Mouse (Mus musculus) embryonic fibroblast, embryonic 13.5 days (primary cell): ENCODE measurements around the gene Tln2. TPM values are rescaled to one million over a fixed set of nuclear protein-coding genes. Genes with fewer than 3 reads are reported as not detected.

Experiments used
- H3K27ac ChIP-seq: 2 replicates; pipeline ENCODE4 v1.5.1; 2012; ENCODE audit warnings: low read length, control low read depth, inconsistent platforms; ENCODE audit not compliant: insufficient read depth
- H3K4me1 ChIP-seq: 2 replicates; pipeline ENCODE4 v1.6.1; 2011; ENCODE audit warnings: low read length; ENCODE audit not compliant: control insufficient read depth, insufficient read depth
- H3K4me3 ChIP-seq: 2 replicates; pipeline ENCODE4 v1.5.1; 2011; ENCODE audit warnings: mild to moderate bottlenecking, control low read depth, low read length; ENCODE audit not compliant: insufficient read depth
- CTCF ChIP-seq: IDR thresholded peaks from 2 replicates; pipeline ENCODE4 v1.5.1; 2011; ENCODE audit warnings: mild to moderate bottlenecking, control low read depth, low read length, moderate library complexity, borderline replicate concordance; ENCODE audit not compliant: insufficient read depth
- POLR2A ChIP-seq: IDR thresholded peaks from 2 replicates; pipeline ENCODE4 v1.6.1; 2011; ENCODE audit warnings: low read depth, mild to moderate bottlenecking, control low read depth, low read length, moderate library complexity
- polyA plus RNA-seq: library from polyadenylated mRNA; stranded (reverse); fragments of >200 nt; gene quantifications from 2 replicates; pipeline ENCODE4 v1.2.4, GENCODE M21; 2011; ENCODE audit warnings: low read depth; ENCODE audit not compliant: missing spikeins, insufficient read length

Gene Tln2
- polyA plus RNA-seq, 1 experiment, result 33.4 TPM

GRCm38 (mm10) chr9:67211220-67211619 is 348.3 kb downstream of the Tln2 start:
- no peak for TF ChIP-seq CTCF
- no peak for TF ChIP-seq POLR2A
- no peak overlapping the region for H3K27ac ChIP-seq
- peaks cover 24% of the 10 kb centered on the region for H3K4me1 ChIP-seq
- no peak overlapping the region for H3K4me3 ChIP-seq

GRCm38 (mm10) chr9:67209451-67209850 is 350.1 kb downstream of the Tln2 start:
- Histone ChIP-seq H3K4me1 (peaks cover 17% of the 10 kb centered on the region), H3K4me3 (no peak overlapping the region), H3K27ac (no peak overlapping the region)
- TF ChIP-seq CTCF (no peak), POLR2A (no peak)

GRCm38 (mm10) chr9:67208420-67208819 is 351.1 kb downstream of the Tln2 start:
- TF ChIP-seq POLR2A (no peak), CTCF (no peak)
- Histone ChIP-seq H3K4me3 (no peak overlapping the region), H3K4me1 (peaks cover 11% of the 10 kb centered on the region), H3K27ac (peak overlapping the region; percentile 54)

GRCm38 (mm10) chr9:67205175-67205574 is 354.3 kb downstream of the Tln2 start:
- H3K4me1 ChIP-seq, result peaks cover 11% of the 10 kb centered on the region
- no peak overlapping the region for H3K4me3 ChIP-seq
- peak overlapping the region; percentile 63 for H3K27ac ChIP-seq
- TF ChIP-seq POLR2A (no peak), CTCF (no peak)

GRCm38 (mm10) chr9:67196609-67197008 is 362.9 kb downstream of the Tln2 start:
- Histone ChIP-seq H3K4me1 (peaks cover 5% of the 10 kb centered on the region; the same call in 1 of the 2 replicates), H3K4me3 (no peak overlapping the region)
- TF ChIP-seq POLR2A (no peak), CTCF (no peak)

GRCm38 (mm10) chr9:67195306-67195705 is 364.2 kb downstream of the Tln2 start:
- Histone ChIP-seq H3K4me3 (no peak overlapping the region), H3K4me1 (peaks cover 5% of the 10 kb centered on the region; the same call in 1 of the 2 replicates), H3K27ac (no peak overlapping the region)
- TF ChIP-seq CTCF (no peak), POLR2A (no peak)

More at GRCm38 (mm10) chr9:67196609-67197008, 362.9 kb downstream of the Tln2 start:
- no peak overlapping the region for H3K27ac ChIP-seq

GRCm38 (mm10) chr9:67191488-67192331 is 367.8 kb downstream of the Tln2 start:
- H3K27ac ChIP-seq, result peak overlapping the region; percentile 35; the same call in 1 of the 2 replicates
- no peak overlapping the region for H3K4me3 ChIP-seq
- TF ChIP-seq POLR2A, result no peak
- no peak for TF ChIP-seq CTCF
- peaks cover 5% of the 10 kb centered on the region; the same call in 1 of the 2 replicates for H3K4me1 ChIP-seq

GRCm38 (mm10) chr9:67187686-67188085 is 371.8 kb downstream of the Tln2 start:
- Histone ChIP-seq H3K4me1 (peaks cover 5% of the 10 kb centered on the region; the same call in 1 of the 2 replicates), H3K4me3 (no peak overlapping the region), H3K27ac (no peak overlapping the region)
- no peak for TF ChIP-seq POLR2A
- no peak for TF ChIP-seq CTCF

GRCm38 (mm10) chr9:67187182-67187581 is 372.3 kb downstream of the Tln2 start:
- H3K4me1 ChIP-seq, result peaks cover 6% of the 10 kb centered on the region; the same call in 1 of the 2 replicates
- H3K27ac ChIP-seq, result no peak overlapping the region
- H3K4me3 ChIP-seq, result no peak overlapping the region
- TF ChIP-seq POLR2A (no peak), CTCF (no peak)

- no peak overlapping the region for H3K27ac ChIP-seq
- TF ChIP-seq POLR2A (no peak), CTCF (no peak)
- 0 out of 2 replicates have a peak, but pooled peaks cover 3% of the 10 kb centered on the region for H3K4me1 ChIP-seq
- H3K4me3 ChIP-seq, result no peak overlapping the region
Measured at GRCm38 (mm10) chr9:67184556-67184955, 374.9 kb downstream of the Tln2 start.
